Mouse (Mus musculus): ENCODE data around the gene Vmn2r18. TPM values are rescaled to one million over a fixed set of nuclear protein-coding genes. Genes with fewer than 3 reads are reported as not detected.

Vmn2r18 gene
- 0.14 and 0.29 TPM in 2 replicates for total RNA-seq (2017)

GRCm38 (mm10) chr5:151605921-151606320 lies at the start of gene Vmn2r18:
Gene Vmn2r18 (minus strand): TSS chr5:151606021.
- ATAC-seq (replicated peaks; ENCODE audit: low read depth, poor library complexity, severe bottlenecking), result no peak

GRCm38 (mm10) chr5:151651411-151651784 lies 45.6 kb upstream of the Vmn2r18 start:
- no peak for ATAC-seq (replicated peaks; ENCODE audit: low read depth, poor library complexity, severe bottlenecking)

- ATAC-seq (replicated peaks; ENCODE audit: low read depth, poor library complexity, severe bottlenecking), result peak; percentile 99
These were observed 45.0 kb upstream of the Vmn2r18 start, which contains the start of gene Rfc3 for GRCm38 (mm10) chr5:151650700-151651410. Gene Rfc3 (minus strand): TSS chr5:151651242.

GRCm38 (mm10) chr5:151644845-151645244 lies 39.0 kb upstream of the Vmn2r18 start:
- peak; percentile 67 for ATAC-seq (replicated peaks; ENCODE audit: low read depth, poor library complexity, severe bottlenecking)

GRCm38 (mm10) chr5:151642867-151643266 lies 37.0 kb upstream of the Vmn2r18 start:
- peak; percentile 89 for ATAC-seq (replicated peaks; ENCODE audit: low read depth, poor library complexity, severe bottlenecking)

GRCm38 (mm10) chr5:151642102-151642501 lies 36.3 kb upstream of the Vmn2r18 start:
- no peak for ATAC-seq (replicated peaks; ENCODE audit: low read depth, poor library complexity, severe bottlenecking)

- ATAC-seq (replicated peaks; ENCODE audit: low read depth, poor library complexity, severe bottlenecking), result no peak
These were observed 4.1 kb downstream of the Vmn2r18 start for GRCm38 (mm10) chr5:151601696-151602095.

Other genes starting within 250 kb of the Vmn2r18 start
- gene Gm42906, start 177.9 kb downstream of the Vmn2r18 start, total RNA-seq (2017), result not detected in 2 replicates
- 42.5 and 52.3 TPM in 2 replicates for gene Rfc3, start 45.2 kb upstream of the Vmn2r18 start, total RNA-seq (2017)

All from common myeloid progenitor, adult 5-6 weeks (primary cell).